Mouse (Mus musculus) thymus, adult 2 months (tissue): ENCODE measurements around the gene Ndufb5. TPM values are rescaled to one million over a fixed set of nuclear protein-coding genes. Genes with fewer than 3 reads are reported as not detected.
"Not testable (repeated sequence)": the region's sequence is repeated elsewhere in the genome, so short reads cannot be mapped to it uniquely, and the experiment has no call there.

ENCODE experiments used
- DNase-seq: peaks from one replicate; pipeline ENCODE4 v3.0.0; 2021
- H3K27ac ChIP-seq: fragments of 200-500 bp; 2 replicates; pipeline ENCODE4 v1.5.1; 2012; ENCODE audit warnings: low read length, control low read depth; ENCODE audit not compliant: control insufficient read depth, insufficient read depth
- H3K27me3 ChIP-seq: fragments of 200-500 bp; 2 replicates; pipeline ENCODE4 v1.6.1; 2012; ENCODE audit warnings: mild to moderate bottlenecking, low read length, moderate library complexity, mixed read lengths; ENCODE audit not compliant: control insufficient read depth, insufficient read depth
- H3K36me3 ChIP-seq: fragments of 200-500 bp; 2 replicates; pipeline ENCODE4 v1.6.1; 2012; ENCODE audit warnings: mild to moderate bottlenecking, low read length, moderate library complexity; ENCODE audit not compliant: control insufficient read depth, insufficient read depth
- H3K4me1 ChIP-seq: fragments of 200-500 bp; replicated peaks from 2 replicates; pipeline ENCODE4 v1.6.1; 2012; ENCODE audit warnings: low read length; ENCODE audit not compliant: control insufficient read depth, insufficient read depth
- H3K4me3 ChIP-seq: fragments of 200-500 bp; 2 replicates; pipeline ENCODE4 v1.5.1; 2012; ENCODE audit warnings: mild to moderate bottlenecking, low read length, control low read depth, moderate library complexity; ENCODE audit not compliant: control insufficient read depth, insufficient read depth
- CTCF ChIP-seq: fragments of 200-500 bp; IDR thresholded peaks from 2 replicates; pipeline ENCODE4 v1.5.1; 2012; ENCODE audit warnings: mild to moderate bottlenecking, control low read depth, low read length, moderate library complexity, borderline replicate concordance; ENCODE audit not compliant: control insufficient read depth, poor library complexity, insufficient read depth; ENCODE audit errors: extremely low read depth
- POLR2A ChIP-seq: fragments of 200-500 bp; IDR thresholded peaks from 2 replicates; pipeline ENCODE4 v1.6.1; 2012; ENCODE audit warnings: mild to moderate bottlenecking, low read length, control low read depth, moderate library complexity; ENCODE audit not compliant: control insufficient read depth, poor library complexity, insufficient read depth; ENCODE audit errors: extremely low read depth
- WGBS: fragments of 180-500 bp; shearing (Covaris S2); methylation state at CpG from one replicate; pipeline ENCODE4 v1.1.7; 2018; 5-methylcytosine and 5-hydroxymethylcytosine counted together
- polyA plus RNA-seq: library from polyadenylated mRNA; depleted of rRNA; stranded (reverse); fragments of >200 nt; gene quantifications from 2 replicates; pipeline ENCODE4 v1.2.3, GENCODE M21; 2012

The Ndufb5 gene
- polyA plus RNA-seq, 1 experiment, result 220 TPM

DNA sequence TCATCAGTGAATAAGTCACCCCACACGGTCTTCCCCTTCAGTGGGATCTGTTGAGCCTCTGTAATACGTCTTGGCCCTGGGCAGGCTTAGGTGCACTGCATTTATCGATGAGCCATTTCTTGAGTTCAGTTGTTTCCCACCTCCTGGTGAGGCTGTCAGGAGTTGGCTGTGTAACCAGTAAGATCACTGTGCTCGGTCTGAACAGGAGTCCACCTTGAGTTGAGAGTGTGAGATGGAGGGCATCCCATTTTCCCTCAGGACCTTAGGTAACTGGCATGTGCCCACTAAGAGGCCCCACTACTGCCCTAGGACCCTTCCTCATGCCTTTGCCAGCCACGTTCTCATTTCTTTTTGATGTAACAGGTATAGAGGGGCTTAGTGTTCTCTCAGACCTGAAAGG is 10.8 kb upstream of the Ndufb5 start:
- TF ChIP-seq CTCF (no peak), POLR2A (no peak)
- no peaks in the 10 kb centered on the region for H3K4me1 ChIP-seq
- no peak for DNase-seq
- no peak overlapping the region for H3K4me3 ChIP-seq
- 96% methylated on average over 5 of the region's 5 CpGs for WGBS
- no peak overlapping the region for H3K27ac ChIP-seq
- H3K27me3 ChIP-seq, result no peaks in the 10 kb centered on the region
- peaks cover 67% of the 10 kb centered on the region for H3K36me3 ChIP-seq

DNA sequence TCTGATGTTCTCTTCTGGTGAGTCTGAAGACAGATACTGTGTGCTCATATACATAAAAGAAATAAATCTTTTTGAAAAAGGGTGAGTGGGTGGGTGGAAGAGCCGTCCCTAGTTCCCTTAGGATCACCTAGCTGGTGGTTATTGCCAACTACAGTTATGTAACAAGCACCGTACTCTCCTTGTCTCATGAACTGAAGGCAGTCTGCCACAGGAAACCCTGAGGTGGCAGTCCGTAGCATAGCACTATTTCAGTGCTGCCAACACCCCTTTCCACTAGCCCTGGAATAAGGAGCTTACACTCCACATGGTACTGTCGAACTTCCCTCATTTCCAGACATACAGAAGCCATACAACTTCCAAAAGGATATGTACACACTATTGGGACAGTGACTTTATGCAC is 8.9 kb upstream of the Ndufb5 start:
- H3K27ac ChIP-seq, result no peak overlapping the region
- no peaks in the 10 kb centered on the region for H3K4me1 ChIP-seq
- peaks cover 53% of the 10 kb centered on the region for H3K36me3 ChIP-seq
- no peak for TF ChIP-seq CTCF
- no peak for TF ChIP-seq POLR2A
- no peak overlapping the region for H3K4me3 ChIP-seq
- H3K27me3 ChIP-seq, result no peaks in the 10 kb centered on the region
- WGBS, result 97% methylated on average over 4 of the region's 4 CpGs
- DNase-seq, result no peak

GRCm38 (mm10) chr3:32737172-32737655 is 424 bp downstream of the Ndufb5 start, which contains the start of gene Mrpl47:
TSS of gene Mrpl47 (minus strand) at chr3:32737605.
- TF ChIP-seq CTCF (no peak), POLR2A (no peak)
- no peak for DNase-seq
- peaks cover 8% of the 10 kb centered on the region; the same call in 1 of the 2 replicates for H3K4me1 ChIP-seq
- no peaks in the 10 kb centered on the region for H3K27me3 ChIP-seq
- H3K27ac ChIP-seq, result peak within 1 kb of the TSS; percentile 8; the same call in 1 of the 2 replicates
- under 1% methylated on average over 31 of the region's 31 CpGs for WGBS
- H3K4me3 ChIP-seq, result peak within 1 kb of the TSS; percentile 55
- peaks cover 3% of the 10 kb centered on the region; the same call in 1 of the 2 replicates for H3K36me3 ChIP-seq

DNA sequence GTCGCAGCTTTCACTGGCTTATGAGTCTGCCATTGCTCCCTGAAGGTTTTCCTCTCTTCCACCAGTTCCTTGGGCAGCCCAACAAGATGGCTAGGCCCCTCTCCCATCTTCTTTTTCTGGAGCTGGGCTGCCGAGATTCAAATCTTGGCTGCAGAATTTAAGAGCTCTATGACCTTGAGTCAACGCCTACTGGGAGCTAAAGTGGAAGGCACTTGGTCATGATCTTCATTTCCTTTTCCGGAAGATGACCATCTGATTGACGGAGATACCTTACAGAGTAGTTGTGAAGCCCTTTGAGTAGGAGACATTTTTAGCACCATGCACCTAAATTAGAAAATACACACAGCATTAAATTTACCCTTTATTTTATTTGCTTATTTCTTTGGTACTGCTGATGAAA is 1.8 kb downstream of the Ndufb5 start:
- TF ChIP-seq CTCF (no peak), POLR2A (no peak)

DNA sequence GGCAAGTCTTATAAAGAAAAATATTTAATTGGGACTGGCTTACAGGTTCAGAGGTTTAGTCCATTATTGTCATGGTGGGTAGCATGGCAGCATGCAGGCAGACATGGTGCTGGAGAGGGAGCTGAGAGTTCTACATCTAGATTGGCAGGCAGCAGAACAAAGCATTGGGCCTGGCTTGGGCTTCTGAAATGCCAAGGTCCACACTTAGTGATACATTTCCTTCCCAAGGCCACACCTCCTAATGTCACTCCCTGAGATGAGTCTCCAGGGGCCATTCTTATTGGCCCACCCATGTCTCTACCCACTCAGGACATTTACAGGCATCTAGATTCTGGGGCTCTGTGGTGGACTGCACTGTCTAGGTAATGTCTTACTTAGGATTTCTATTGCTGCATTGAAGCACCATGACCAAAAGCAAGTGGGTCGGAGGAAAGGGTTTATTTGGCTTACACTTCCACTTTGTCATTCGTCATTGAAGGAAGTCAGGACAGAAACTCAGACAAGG is 5.5 kb downstream of the Ndufb5 start:
- Histone ChIP-seq H3K27me3 (no peaks in the 10 kb centered on the region), H3K36me3 (peaks cover 11% of the 10 kb centered on the region), H3K4me1 (peaks cover 7% of the 10 kb centered on the region; the same call in 1 of the 2 replicates), H3K4me3 (no peak overlapping the region), H3K27ac (no peak overlapping the region)
- no peak for DNase-seq
- WGBS, result 100% methylated on average over 2 of the region's 2 CpGs
- no peak for TF ChIP-seq POLR2A
- TF ChIP-seq CTCF, result no peak

More for the DNA sequence above, 1.8 kb downstream of the Ndufb5 start:
- DNase-seq, result no peak
- 96% methylated on average over 5 of the region's 5 CpGs for WGBS
- H3K36me3 ChIP-seq, result no peaks in the 10 kb centered on the region
- no peak overlapping the region for H3K27ac ChIP-seq
- H3K27me3 ChIP-seq, result no peaks in the 10 kb centered on the region
- peaks cover 8% of the 10 kb centered on the region; the same call in 1 of the 2 replicates for H3K4me1 ChIP-seq
- no peak overlapping the region for H3K4me3 ChIP-seq

GRCm38 (mm10) chr3:32745001-32745400 is 8.2 kb downstream of the Ndufb5 start:
- WGBS, result 97% methylated on average over 6 of the region's 6 CpGs

GRCm38 (mm10) chr3:32745426-32745825 is 8.6 kb downstream of the Ndufb5 start:
- not testable (repeated sequence) for H3K27ac ChIP-seq, H3K27me3 ChIP-seq, DNase-seq, H3K4me1 ChIP-seq, H3K4me3 ChIP-seq
- H3K36me3 ChIP-seq, result peaks cover 30% of the 10 kb centered on the region

More at GRCm38 (mm10) chr3:32745001-32745400, 8.2 kb downstream of the Ndufb5 start:
- Histone ChIP-seq H3K4me3 (no peak overlapping the region), H3K36me3 (peaks cover 25% of the 10 kb centered on the region), H3K27me3 (no peaks in the 10 kb centered on the region), H3K27ac (no peak overlapping the region), H3K4me1 (no peaks in the 10 kb centered on the region)
- TF ChIP-seq POLR2A, result no peak
- no peak for TF ChIP-seq CTCF
- no peak for DNase-seq
